Mouse (Mus musculus) Patski (cell line): ENCODE measurements at regions not wholly inside any gene's neighbourhood (a gene's known extent, or its start where the extent isn't known, plus 50 kb on each side); places are given as distances from the start of the nearest gene placed in this dataset.
A peak's percentile ranks its signal among the peaks of the same experiment; 100 is the strongest.

Source experiments
- ATAC-seq: fragments of 100-300 bp; one replicate; pipeline ENCODE4 v1.8.0; 2021
- CTCF ChIA-PET: fragments of 350-600 bp; sonication (Branson Sonifier 250); formaldehyde crosslinking; loops from one replicate; lab custom pipeline; 2022; ENCODE audit warnings: inconsistent platforms; lab: Charles Lee
- POLR2A ChIA-PET: fragments of 350-600 bp; sonication (Branson Sonifier 250); formaldehyde crosslinking; loops from one replicate; lab custom pipeline; 2022; ENCODE audit warnings: antibody characterized with exemption, inconsistent platforms; lab: Charles Lee
- DNase-seq: peaks from one replicate; pipeline ENCODE4 v3.0.0-alpha.2; 2011; ENCODE audit warnings: low read depth, low spot score
- H3K27me3 ChIP-seq: fragments of 371-371 bp; one replicate; pipeline ENCODE4 v1.5.1; 2021
- CTCF ChIP-seq: fragments of 100-300 bp; IDR thresholded peaks from one replicate; pipeline ENCODE4 v1.5.1; 2021
- in situ Hi-C: fragments of 300-500 bp; cut with MboI; formaldehyde crosslinking; loops from 3 replicates; pipeline ENCODE4 v1.11.1; 2018; ENCODE audit warnings: low pct_unique_long_range_greater_than_20kb, mixed read lengths

- DNase-seq (no peak), ATAC-seq (no peak)
- TF ChIP-seq CTCF, result no peak
- ChIA-PET CTCF (no interaction called here), POLR2A (no interaction called here)
- no peaks in the 10 kb centered on the region for H3K27me3 ChIP-seq
- in situ Hi-C loops, result no loop called here
Observed at GRCm38 (mm10) chr1:186860608-186861444, 106.4 kb upstream of the D1Pas1 start.

- no peak for ATAC-seq
- ChIA-PET CTCF (no interaction called here), POLR2A (no interaction called here)
- H3K27me3 ChIP-seq, result no peaks in the 10 kb centered on the region
- in situ Hi-C loops, result no loop called here
- no peak for DNase-seq
- no peak for TF ChIP-seq CTCF
Observed at GRCm38 (mm10) chr1:186858285-186858684, 108.9 kb upstream of the D1Pas1 start.

GRCm38 (mm10) chr1:186855474-186856036, 106.4 kb upstream of the Rrp15 start:
- no peak for ATAC-seq
- peaks cover 5% of the 10 kb centered on the region for H3K27me3 ChIP-seq
- TF ChIP-seq CTCF, result no peak
- DNase-seq, result no peak
- ChIA-PET POLR2A (no interaction called here), CTCF (no interaction called here)
- in situ Hi-C loops, result no loop called here

- ATAC-seq (no peak), DNase-seq (no peak)
- in situ Hi-C loops, result loop anchor here (25.0 kb wide), 1 partner anchor 1142 kb away; no protein-coding TSS in a partner anchor
- no peaks in the 10 kb centered on the region for H3K27me3 ChIP-seq
- no peak for TF ChIP-seq CTCF
- CTCF ChIA-PET, result interaction anchor here (1.6 kb wide), 1 partner anchor 166 kb away, joined by 3 read pairs; no protein-coding TSS in a partner anchor
- POLR2A ChIA-PET, result no interaction called here
Observed at GRCm38 (mm10) chr1:186845256-186845655, 96.1 kb upstream of the Rrp15 start.

DNA sequence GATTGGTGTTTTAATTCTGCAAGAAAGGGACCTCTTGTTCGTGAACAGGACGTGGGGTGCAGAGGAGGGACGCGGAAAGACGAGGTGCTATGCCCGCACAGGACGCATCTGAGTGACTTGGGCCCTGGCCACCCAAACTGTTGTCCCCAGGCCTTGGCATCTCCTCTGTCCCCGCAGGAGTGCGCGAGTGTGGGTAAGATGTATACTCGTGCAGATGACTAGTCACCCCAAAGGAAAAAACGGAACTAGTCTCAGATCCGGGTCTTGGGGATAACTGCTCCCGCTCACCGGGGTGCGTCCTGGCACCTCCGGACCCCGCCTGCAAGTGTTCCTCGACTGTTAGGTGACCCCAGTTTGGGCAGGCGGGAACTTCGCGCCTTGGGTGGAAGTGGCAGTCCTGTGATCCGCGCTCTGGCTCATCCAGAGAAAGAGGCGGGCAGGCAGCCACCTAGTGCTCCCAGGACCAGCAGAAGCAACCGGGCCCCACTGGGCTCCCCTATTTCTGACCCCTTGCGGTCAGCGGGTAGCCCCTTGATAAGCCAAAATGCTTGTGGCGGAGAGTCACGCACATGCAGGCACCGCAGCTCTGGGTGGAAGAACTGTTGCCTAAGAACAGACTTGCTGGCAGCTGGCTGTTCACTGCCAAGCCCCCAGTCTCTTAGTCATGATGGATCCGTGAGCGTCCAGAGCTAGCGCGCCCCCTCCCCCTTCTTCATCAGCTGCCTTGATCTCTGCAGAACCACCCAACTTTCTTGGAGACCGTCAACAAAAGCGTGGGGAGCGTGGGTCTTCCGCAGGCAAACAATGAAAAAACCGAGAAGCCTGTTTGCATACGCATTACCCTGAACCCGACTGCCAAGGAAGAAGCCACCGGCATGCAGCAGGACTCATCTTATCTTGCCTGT, 85.0 kb upstream of the Rrp15 start:
- ChIA-PET POLR2A (no interaction called here), CTCF (no interaction called here)
- DNase-seq, result no peak
- in situ Hi-C loops, result loop anchor here (5.0 to 25.0 kb wide), 4 partner anchors 131 to 1153 kb away; partner anchors contain the start of gene D1Pas1
- no peak for TF ChIP-seq CTCF
- no peaks in the 10 kb centered on the region for H3K27me3 ChIP-seq
- no peak for ATAC-seq

- in situ Hi-C loops, result loop anchor here (5.0 to 25.0 kb wide), 4 partner anchors 131 to 1154 kb away; partner anchors contain the start of gene D1Pas1
- ATAC-seq (no peak), DNase-seq (no peak)
- ChIA-PET CTCF (no interaction called here), POLR2A (no interaction called here)
- TF ChIP-seq CTCF, result no peak
- H3K27me3 ChIP-seq, result no peaks in the 10 kb centered on the region
Observed at GRCm38 (mm10) chr1:186833441-186833895, 84.3 kb upstream of the Rrp15 start.

DNA sequence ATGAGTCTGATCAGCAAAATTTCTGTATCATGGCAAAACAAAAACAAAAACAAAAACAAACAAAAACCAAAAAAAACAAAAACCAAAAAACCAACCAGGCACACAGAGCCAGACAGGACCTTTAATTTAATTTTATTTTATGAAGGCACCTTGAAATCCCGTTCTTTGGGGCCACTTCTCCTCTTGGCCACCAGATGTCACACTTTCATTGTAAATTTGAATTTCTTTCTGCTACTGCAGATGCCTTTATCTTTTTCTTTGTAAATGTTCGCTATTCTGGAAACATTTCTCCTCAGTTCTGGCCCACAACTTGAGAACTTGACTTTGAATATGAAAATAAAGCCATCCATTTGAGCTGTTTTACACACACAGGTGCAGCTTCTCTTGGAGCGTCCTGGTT, 78.6 kb upstream of the Rrp15 start:
- no peaks in the 10 kb centered on the region for H3K27me3 ChIP-seq
- ChIA-PET POLR2A (no interaction called here), CTCF (interaction anchor here (1.2 to 2.2 kb wide), 4 partner anchors 11 to 203 kb away, joined by 3 to 5 read pairs (median 4); no protein-coding TSS in a partner anchor)
- TF ChIP-seq CTCF, result peak; percentile 74
- DNase-seq (no peak), ATAC-seq (no peak)
- in situ Hi-C loops, result loop anchor here (10.0 to 25.0 kb wide), 2 partner anchors 607 to 1160 kb away; no protein-coding TSS in a partner anchor

DNA sequence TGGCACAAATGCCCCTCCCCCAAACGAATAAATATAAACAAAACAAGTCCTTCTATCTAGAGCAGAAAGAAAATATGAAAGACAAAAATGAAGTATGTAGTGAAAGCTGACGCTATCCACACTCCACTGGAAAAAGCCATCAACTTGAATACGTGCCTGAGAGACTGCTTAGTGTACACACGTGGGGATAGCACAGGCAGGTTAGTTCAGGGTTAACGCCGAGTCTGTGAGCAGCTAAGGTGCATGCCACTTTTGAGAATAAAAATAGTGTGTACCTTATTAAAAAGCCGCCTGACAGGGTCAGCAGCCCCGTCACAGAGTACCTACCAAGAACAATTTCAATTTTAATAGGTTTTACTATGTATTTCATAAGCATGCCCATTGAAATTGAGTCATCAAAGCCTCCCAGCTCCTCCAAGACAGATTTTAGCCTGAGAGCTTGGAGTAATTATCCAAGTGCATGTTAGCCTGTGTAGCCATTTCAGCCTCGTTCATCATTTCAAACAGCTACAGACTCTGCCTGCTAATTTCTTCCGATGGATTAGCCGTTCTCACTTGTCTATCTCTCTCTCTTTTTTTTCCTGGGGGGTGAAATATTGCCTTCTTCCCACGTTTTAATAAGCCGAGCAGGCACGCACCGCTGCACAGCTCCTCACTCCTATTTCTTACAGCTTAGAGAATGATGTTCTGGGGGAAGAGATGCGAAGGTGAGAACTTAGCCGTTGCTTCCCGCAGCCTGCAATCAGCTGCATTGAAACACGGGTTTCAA, 59.2 kb upstream of the Rrp15 start:
- ATAC-seq (no peak), DNase-seq (no peak)
- ChIA-PET POLR2A (interaction anchor here (0.6 kb wide), 1 partner anchor 54 kb away, joined by 4 read pairs; no protein-coding TSS in a partner anchor), CTCF (no interaction called here)
- TF ChIP-seq CTCF, result no peak
- H3K27me3 ChIP-seq, result no peaks in the 10 kb centered on the region
- in situ Hi-C loops, result no loop called here

DNA sequence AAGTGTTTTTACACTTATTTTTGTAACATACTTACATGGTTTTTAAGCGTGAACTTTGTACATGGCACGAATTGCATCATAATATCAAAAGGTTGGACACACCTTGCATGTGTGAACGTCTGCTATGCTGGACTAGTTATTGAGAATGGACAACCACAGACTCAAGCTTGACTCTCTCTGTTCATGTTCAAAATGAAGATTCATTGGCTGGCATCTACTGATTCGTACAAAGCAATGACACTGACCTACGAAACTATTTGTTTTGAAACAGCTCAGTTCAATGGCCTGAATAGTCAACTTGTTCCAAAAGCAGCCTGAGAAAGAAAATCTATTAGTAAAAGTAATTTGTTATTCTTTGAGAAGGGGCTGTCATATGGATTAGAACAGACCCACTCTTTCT, 55.3 kb upstream of the Rrp15 start:
- in situ Hi-C loops, result no loop called here

More for the DNA sequence above, 55.3 kb upstream of the Rrp15 start:
- CTCF ChIA-PET, result no interaction called here
- POLR2A ChIA-PET, result no interaction called here
- TF ChIP-seq CTCF, result no peak
- no peaks in the 10 kb centered on the region for H3K27me3 ChIP-seq
- DNase-seq, result no peak
- ATAC-seq, result no peak
